Mouse (Mus musculus): ENCODE data around the gene Fhit. TPM values are rescaled to one million over a fixed set of nuclear protein-coding genes. Genes with fewer than 3 reads are reported as not detected.

Gene Fhit
- polyA plus RNA-seq, 1 experiment, result 1.6 TPM

DNA sequence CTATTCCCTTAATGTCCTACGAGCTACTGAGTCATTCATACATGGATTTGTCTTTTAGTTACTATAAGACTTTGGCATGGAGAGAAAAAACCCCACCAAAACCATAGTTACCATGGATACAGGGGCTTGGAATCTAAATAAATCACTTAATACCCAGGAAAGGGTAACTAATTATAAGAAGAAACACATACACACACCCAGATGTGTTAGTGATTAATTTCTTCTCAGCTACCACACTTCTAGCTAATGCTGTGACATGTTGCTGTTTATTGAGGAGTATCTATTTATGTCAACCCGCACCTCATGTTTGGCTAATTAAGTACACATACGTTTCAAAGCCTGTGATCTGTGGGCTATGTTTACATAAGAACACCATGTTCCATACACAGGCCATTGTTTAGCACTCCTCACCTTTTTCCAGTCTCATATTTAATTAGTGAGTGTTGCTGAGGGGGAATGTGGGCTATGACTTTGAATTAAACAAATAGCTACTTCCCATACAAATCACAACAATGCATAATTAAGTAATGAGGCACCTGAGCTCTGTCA, 1373.4 kb downstream of the Fhit start:
- 22% methylated on average over 3 of the region's 3 CpGs for WGBS
- TF ChIP-seq POLR2A (IDR thresholded peaks at IDR 0.05; ENCODE audit: borderline replicate concordance, extremely low read depth, low read depth, low read length), result no peak
- TF ChIP-seq CTCF (IDR thresholded peaks at IDR 0.05; ENCODE audit: insufficient read depth, low read length), result no peak

DNA sequence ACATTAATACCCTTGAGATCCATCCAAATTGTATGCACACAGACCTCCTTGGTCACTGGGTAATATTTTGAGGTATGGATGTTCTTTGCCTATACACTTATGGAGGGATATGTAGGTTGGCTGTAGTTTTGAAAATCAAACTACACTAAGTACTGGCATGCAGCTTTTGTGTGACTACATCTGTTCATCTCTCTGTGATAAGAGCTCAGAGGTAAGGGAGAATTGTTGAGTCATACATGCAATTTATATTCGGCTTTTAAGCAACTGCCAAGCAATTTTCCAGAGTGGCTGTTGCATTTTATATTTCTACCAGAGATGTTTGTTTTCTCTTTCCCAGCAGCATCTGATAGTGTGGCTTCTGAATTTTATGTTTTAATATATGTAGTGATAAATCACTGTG, 1374.4 kb downstream of the Fhit start:
- no peak overlapping the region for H3K4me3 ChIP-seq (replicated peaks; ENCODE audit: extremely low read depth, low read depth, low read length)
- H3K4me1 ChIP-seq (ENCODE audit: control insufficient read depth, insufficient read depth, low read length), result no peaks in the 10 kb centered on the region
- TF ChIP-seq CTCF (IDR thresholded peaks at IDR 0.05; ENCODE audit: insufficient read depth, low read length), result no peak
- no peak for TF ChIP-seq POLR2A (IDR thresholded peaks at IDR 0.05; ENCODE audit: borderline replicate concordance, extremely low read depth, low read depth, low read length)
- WGBS, result 87% methylated on average over 1 of the region's 1 CpGs
- DNase-seq, result no peak

More for the DNA sequence above, 1373.4 kb downstream of the Fhit start:
- Histone ChIP-seq H3K4me3 (replicated peaks; ENCODE audit: extremely low read depth, low read depth, low read length) (no peak overlapping the region), H3K4me1 (ENCODE audit: control insufficient read depth, insufficient read depth, low read length) (no peaks in the 10 kb centered on the region)
- no peak for DNase-seq

DNA sequence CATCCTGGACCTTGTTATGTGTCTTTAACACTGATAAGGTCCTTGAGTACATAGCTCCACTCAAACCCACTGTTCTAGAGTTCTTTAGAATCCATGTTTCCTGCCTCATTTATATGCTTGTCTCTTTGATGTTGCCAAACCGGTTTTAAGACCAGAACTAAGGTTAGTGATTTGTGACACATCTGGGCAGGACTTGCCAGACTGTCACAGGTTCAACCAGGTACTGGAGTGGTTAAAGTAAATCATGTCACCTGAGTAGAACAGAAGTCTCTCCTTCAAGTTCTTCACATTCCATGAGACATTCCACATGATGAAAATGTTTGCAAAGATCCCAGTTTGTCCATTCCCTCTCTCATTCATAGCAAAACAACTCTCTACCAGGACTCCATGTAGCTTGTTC, 1376.0 kb downstream of the Fhit start:
- DNase-seq, result no peak
- WGBS, result 19% methylated on average over 1 of the region's 1 CpGs
- no peak overlapping the region for H3K4me3 ChIP-seq (replicated peaks; ENCODE audit: extremely low read depth, low read depth, low read length)
- no peak for TF ChIP-seq CTCF (IDR thresholded peaks at IDR 0.05; ENCODE audit: insufficient read depth, low read length)
- no peak for TF ChIP-seq POLR2A (IDR thresholded peaks at IDR 0.05; ENCODE audit: borderline replicate concordance, extremely low read depth, low read depth, low read length)
- H3K4me1 ChIP-seq (ENCODE audit: control insufficient read depth, insufficient read depth, low read length), result no peaks in the 10 kb centered on the region

DNA sequence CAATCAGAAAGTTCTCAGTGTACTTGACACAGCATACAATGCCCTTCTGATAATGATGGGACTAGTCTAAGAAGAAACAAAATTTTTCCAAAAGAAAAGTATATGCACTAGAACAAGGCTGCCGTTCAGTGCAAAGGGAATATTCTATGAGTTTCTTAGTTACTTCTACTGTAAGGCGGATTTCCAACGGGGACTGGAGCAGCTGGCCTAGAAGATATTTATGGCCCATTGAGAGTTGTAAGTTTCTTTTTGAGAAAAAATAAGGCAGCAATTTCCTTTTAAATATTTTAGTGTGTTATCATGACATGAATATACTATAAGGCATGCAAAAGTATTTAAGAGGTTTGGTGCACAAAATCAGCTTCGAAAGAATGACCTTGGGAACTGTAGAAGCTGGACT, 1410.5 kb downstream of the Fhit start:
- TF ChIP-seq CTCF (IDR thresholded peaks at IDR 0.05; ENCODE audit: insufficient read depth, low read length), result no peak
- no peak for DNase-seq
- WGBS, result 81% methylated on average over 4 of the region's 4 CpGs
- Histone ChIP-seq H3K4me1 (ENCODE audit: control insufficient read depth, insufficient read depth, low read length) (no peaks in the 10 kb centered on the region), H3K4me3 (replicated peaks; ENCODE audit: extremely low read depth, low read depth, low read length) (no peak overlapping the region)

DNA sequence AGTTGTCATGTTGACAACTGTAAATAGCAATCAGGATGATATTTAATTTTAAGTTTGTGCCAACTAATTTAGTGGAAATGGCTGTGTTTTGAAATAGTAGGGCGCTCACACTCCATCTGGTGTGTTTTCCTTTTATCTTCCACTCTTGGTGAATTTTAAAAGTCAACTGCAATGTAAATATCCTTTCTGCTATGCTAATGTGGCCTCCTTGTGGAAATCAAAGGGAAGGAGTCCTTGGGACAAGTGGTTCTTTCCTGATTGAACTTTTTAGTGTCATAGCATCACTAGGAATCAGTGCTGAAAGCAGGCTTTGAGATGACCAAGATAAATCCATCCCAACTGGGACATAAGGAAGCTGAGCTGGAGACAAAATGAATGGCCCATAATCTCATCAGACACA, 1413.1 kb downstream of the Fhit start:
- H3K4me3 ChIP-seq (replicated peaks; ENCODE audit: extremely low read depth, low read depth, low read length), result no peak overlapping the region
- WGBS, result 84% methylated on average over 1 of the region's 1 CpGs
- no peaks in the 10 kb centered on the region for H3K4me1 ChIP-seq (ENCODE audit: control insufficient read depth, insufficient read depth, low read length)
- TF ChIP-seq CTCF (IDR thresholded peaks at IDR 0.05; ENCODE audit: insufficient read depth, low read length) (no peak), POLR2A (IDR thresholded peaks at IDR 0.05; ENCODE audit: borderline replicate concordance, extremely low read depth, low read depth, low read length) (no peak)
- DNase-seq, result no peak

DNA sequence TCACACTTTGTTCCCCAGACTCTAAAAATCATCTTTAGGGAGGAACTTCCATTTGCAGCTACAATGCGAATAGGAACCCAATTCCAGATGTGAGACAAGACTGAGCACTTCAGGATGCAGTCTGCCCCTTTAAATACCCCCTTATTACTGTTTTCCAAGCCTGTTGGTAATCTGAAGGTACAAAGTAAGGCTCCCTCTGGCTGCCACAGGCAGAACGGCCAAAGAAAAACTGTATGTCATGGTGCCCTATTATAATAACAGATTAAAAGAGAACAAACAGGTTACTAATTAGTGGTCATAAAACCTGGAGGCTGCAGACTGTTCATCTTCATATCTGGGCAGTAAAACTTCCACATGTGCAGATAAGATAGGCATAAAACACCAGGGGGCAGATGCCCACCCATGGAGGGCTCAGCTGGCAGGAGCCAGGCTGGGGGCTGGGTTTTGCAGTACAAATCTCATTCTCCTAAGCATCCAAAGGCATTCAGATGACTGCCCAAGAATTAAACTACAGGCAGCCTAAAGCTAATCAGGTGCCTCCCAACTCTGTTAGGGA, 1439.8 kb downstream of the Fhit start:
- H3K4me1 ChIP-seq (ENCODE audit: control insufficient read depth, insufficient read depth, low read length), result no peaks in the 10 kb centered on the region
- TF ChIP-seq POLR2A (IDR thresholded peaks at IDR 0.05; ENCODE audit: borderline replicate concordance, extremely low read depth, low read depth, low read length) (no peak), CTCF (IDR thresholded peaks at IDR 0.05; ENCODE audit: insufficient read depth, low read length) (no peak)
- 62% methylated on average over 2 of the region's 2 CpGs for WGBS
- H3K4me3 ChIP-seq (replicated peaks; ENCODE audit: extremely low read depth, low read depth, low read length), result no peak overlapping the region
- no peak for DNase-seq

DNA sequence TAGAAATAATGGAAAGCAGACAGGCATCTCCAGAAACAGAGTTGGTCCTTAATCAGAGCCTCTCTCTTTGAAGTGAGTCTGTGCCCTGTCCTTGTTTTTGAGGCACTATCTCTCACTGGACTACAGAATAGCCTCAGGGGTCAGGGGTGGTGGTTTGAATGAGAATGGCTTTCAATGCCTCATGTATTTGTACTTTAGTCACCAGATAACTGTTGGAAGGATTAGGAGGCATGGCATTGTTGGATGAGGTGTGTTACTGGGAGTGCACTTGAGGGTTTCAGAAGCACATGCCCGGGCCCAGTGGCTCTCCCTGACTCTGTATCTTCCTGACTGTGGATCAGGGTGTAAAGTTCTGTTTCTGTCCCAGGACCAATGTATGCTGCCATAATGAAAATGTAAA, 1463.2 kb downstream of the Fhit start:
- TF ChIP-seq POLR2A (IDR thresholded peaks at IDR 0.05; ENCODE audit: borderline replicate concordance, extremely low read depth, low read depth, low read length) (no peak), CTCF (IDR thresholded peaks at IDR 0.05; ENCODE audit: insufficient read depth, low read length) (no peak)
- WGBS, result 47% methylated on average over 1 of the region's 1 CpGs
- H3K4me1 ChIP-seq (ENCODE audit: control insufficient read depth, insufficient read depth, low read length), result no peaks in the 10 kb centered on the region
- no peak for DNase-seq
- no peak overlapping the region for H3K4me3 ChIP-seq (replicated peaks; ENCODE audit: extremely low read depth, low read depth, low read length)

DNA sequence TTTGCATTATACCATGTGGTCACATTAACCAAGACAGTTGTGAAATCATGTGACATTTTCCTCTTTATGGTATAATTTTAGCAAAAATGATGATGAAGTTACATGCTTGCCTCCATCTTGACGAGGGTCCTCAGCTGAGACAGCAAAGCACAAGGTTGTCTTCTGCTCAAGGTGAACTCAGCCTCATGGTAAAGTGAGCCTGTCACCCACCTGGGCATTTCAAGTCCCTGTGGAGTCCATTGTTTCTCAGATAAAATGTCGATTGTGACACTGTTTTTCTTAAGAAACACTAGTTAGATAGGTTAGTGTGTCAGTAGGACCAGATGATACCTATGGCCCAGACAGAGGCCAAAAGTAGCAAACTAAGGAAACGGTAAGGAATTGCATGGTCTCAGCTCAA, 1464.7 kb downstream of the Fhit start:
- Histone ChIP-seq H3K4me1 (ENCODE audit: control insufficient read depth, insufficient read depth, low read length) (no peaks in the 10 kb centered on the region), H3K4me3 (replicated peaks; ENCODE audit: extremely low read depth, low read depth, low read length) (no peak overlapping the region)
- TF ChIP-seq CTCF (IDR thresholded peaks at IDR 0.05; ENCODE audit: insufficient read depth, low read length) (no peak), POLR2A (IDR thresholded peaks at IDR 0.05; ENCODE audit: borderline replicate concordance, extremely low read depth, low read depth, low read length) (no peak)
- no peak for DNase-seq
- 71% methylated on average over 3 of the region's 3 CpGs for WGBS

DNA sequence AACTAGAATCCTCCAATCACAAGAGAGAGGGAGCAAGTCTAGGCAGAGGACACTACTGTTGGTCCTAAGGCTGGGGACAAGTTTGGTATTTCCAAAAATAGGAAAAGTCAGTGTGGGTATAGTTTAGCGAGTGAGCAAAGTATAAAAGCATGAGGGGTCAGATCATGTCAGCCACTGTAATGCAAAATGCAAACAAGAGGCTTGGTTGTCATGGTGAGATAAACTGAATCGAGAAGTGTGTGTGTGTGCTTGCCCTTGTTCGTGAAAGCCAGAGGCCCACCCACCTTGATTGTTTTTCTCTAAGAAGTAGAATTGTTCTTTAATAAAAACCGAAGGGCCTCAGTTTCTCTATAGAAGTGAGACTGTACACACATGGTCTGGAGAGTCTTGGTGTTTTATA, 1465.8 kb downstream of the Fhit start:
- no peak for TF ChIP-seq CTCF (IDR thresholded peaks at IDR 0.05; ENCODE audit: insufficient read depth, low read length)
- TF ChIP-seq POLR2A (IDR thresholded peaks at IDR 0.05; ENCODE audit: borderline replicate concordance, extremely low read depth, low read depth, low read length), result no peak
- H3K4me1 ChIP-seq (ENCODE audit: control insufficient read depth, insufficient read depth, low read length), result no peaks in the 10 kb centered on the region
- 29% methylated on average over 4 of the region's 4 CpGs for WGBS
- no peak overlapping the region for H3K4me3 ChIP-seq (replicated peaks; ENCODE audit: extremely low read depth, low read depth, low read length)
- no peak for DNase-seq

DNA sequence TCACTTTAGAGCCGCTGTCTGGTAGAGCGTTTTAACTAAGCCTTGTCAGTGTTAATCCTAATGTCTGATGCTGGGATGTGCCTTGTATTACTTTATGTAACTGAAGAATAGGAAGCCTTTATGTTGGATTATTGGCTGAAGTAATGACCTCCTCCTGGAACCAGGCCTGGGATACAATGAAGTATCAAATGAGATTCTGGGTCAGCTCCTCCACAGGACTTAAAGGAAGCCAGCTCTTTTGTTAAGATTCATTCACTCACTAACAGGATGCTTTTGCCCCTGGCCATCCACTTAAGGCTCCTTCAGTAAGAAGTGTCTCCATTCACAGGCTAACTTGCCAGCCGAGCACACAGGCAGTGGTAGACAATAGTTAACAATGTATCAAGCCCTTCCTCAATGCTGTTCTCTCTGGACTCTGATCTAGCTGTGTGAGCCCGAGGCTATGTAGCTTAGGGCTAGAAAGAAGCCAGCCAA, 1466.6 kb downstream of the Fhit start:
- no peak for TF ChIP-seq POLR2A (IDR thresholded peaks at IDR 0.05; ENCODE audit: borderline replicate concordance, extremely low read depth, low read depth, low read length)
- TF ChIP-seq CTCF (IDR thresholded peaks at IDR 0.05; ENCODE audit: insufficient read depth, low read length), result no peak
- no peak overlapping the region for H3K4me3 ChIP-seq (replicated peaks; ENCODE audit: extremely low read depth, low read depth, low read length)
- WGBS, result 76% methylated on average over 4 of the region's 4 CpGs
- no peaks in the 10 kb centered on the region for H3K4me1 ChIP-seq (ENCODE audit: control insufficient read depth, insufficient read depth, low read length)
- DNase-seq, result no peak
